Mouse (Mus musculus): ENCODE results near the gene Fam19a3. TPM values are rescaled to one million over a fixed set of nuclear protein-coding genes. Genes with fewer than 3 reads are reported as not detected.
"Not testable (repeated sequence)": the region's sequence is repeated elsewhere in the genome, so short reads cannot be mapped to it uniquely, and the experiment has no call there.

Gene Fam19a3
- 1 to 10 TPM; 2.2 to 2.6 TPM for total RNA-seq (2021)

- intact Hi-C loops (cut with DNase I), result loop anchor here (2.0 kb wide), 1 partner anchor 23 kb away; no protein-coding TSS in a partner anchor
Measured at GRCm38 (mm10) chr3:104781471-104781903, at the start of gene Fam19a3. Gene Fam19a3 (minus strand): TSS chr3:104781840.

DNA sequence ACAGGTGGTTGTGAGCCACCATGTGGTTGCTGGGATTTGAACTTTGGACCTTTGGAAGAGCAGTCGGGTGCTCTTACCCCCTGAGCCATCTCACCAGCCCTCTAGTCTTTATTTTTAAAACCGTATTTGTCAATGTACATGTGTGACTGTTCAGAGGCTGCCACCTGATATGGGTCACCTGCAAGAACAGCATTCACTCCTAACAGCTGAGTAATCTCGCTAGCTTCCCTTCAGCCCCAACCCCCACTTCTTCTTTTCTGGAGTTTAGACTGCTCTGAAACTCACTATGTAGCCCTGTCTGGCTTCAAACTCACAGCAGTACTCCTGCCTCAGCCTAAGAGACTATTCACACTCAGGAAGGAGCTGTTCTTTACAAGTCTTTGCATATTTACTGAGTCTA lies 40.8 kb upstream of the Fam19a3 start:
- no peak for DNase-seq
- intact Hi-C loops (cut with DNase I), result no loop called here

More at GRCm38 (mm10) chr3:104781471-104781903, at the start of gene Fam19a3:
- peak; percentile 82 to 85 for DNase-seq

- intact Hi-C loops (cut with DNase I), result no loop called here
Measured at GRCm38 (mm10) chr3:104820426-104820825, 38.8 kb upstream of the Fam19a3 start.

GRCm38 (mm10) chr3:104818749-104819134 lies 37.1 kb upstream of the Fam19a3 start:
- intact Hi-C loops (cut with DNase I), result loop anchor here (1.0 to 5.0 kb wide), 2 partner anchors 28 to 44 kb away; partner anchors contain the start of genes Capza1 and St7l
- no peak for DNase-seq

More at GRCm38 (mm10) chr3:104820426-104820825, 38.8 kb upstream of the Fam19a3 start:
- DNase-seq, result no peak

GRCm38 (mm10) chr3:104817991-104818748 lies 36.5 kb upstream of the Fam19a3 start, which contains the start of gene Mov10:
Gene Mov10 (minus strand): TSS chr3:104818563.
- intact Hi-C loops (cut with DNase I), result loop anchor here (1.0 to 5.0 kb wide), 3 partner anchors 21 to 44 kb away; partner anchors contain the start of genes Capza1 and St7l
- peak; percentile 83 to 85 for DNase-seq

GRCm38 (mm10) chr3:104817481-104817990 lies 35.9 kb upstream of the Fam19a3 start:
- intact Hi-C loops (cut with DNase I), result loop anchor here (2.0 to 5.0 kb wide), 2 partner anchors 21 to 45 kb away; partner anchors contain the start of genes Capza1 and St7l
- peak; percentile 77 to 78 for DNase-seq

DNA sequence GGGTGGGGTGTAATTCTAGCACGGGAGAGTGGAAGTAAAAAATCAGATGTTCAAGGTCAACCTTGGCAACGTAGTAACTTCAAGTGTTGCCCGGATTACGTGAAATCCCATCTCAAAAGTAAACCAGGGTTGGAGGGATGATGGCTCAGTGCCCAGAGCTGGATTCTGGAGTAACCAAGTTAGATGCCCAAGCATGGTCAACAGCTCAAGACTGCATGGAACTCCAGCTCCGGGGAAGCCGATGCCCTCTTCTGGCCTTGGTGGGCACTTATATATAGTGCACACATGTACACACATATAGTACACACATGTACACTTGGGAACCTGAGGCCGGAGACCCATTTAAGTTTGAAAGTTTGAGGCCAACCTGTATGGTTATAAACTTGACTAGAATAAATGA lies 34.5 kb upstream of the Fam19a3 start:
- DNase-seq, result no peak
- intact Hi-C loops (cut with DNase I), result loop anchor here (2.0 to 5.0 kb wide), 2 partner anchors 19 to 46 kb away; partner anchors contain the start of genes Capza1 and St7l

DNA sequence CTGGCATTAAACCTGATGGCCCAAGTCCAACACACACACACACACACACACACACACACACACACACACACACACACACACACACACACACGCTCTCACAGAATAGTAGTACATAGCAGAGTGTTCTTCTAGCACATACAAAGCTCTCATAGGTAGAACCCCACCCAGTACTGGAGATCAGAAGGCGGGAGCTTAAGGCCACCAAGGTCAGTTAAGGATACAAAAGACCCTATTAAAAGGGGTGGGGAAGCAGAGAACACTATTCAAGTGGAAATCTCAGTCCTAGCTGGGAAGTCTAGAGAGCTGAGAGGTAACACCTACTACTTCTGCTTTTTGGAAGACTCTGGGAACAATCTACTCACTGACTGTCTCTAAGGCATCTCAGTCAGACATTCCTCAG lies 33.7 kb upstream of the Fam19a3 start:
- intact Hi-C loops (cut with DNase I), result loop anchor here (5.0 kb wide), 1 partner anchor 47 kb away; the partner anchor contains the start of genes Capza1 and St7l

GRCm38 (mm10) chr3:104814746-104815145 lies 33.1 kb upstream of the Fam19a3 start:
- DNase-seq, result no peak
- intact Hi-C loops (cut with DNase I), result loop anchor here (5.0 kb wide), 1 partner anchor 48 kb away; the partner anchor contains the start of genes Capza1 and St7l

More for the DNA sequence above, 33.7 kb upstream of the Fam19a3 start:
- DNase-seq, result no peak

DNA sequence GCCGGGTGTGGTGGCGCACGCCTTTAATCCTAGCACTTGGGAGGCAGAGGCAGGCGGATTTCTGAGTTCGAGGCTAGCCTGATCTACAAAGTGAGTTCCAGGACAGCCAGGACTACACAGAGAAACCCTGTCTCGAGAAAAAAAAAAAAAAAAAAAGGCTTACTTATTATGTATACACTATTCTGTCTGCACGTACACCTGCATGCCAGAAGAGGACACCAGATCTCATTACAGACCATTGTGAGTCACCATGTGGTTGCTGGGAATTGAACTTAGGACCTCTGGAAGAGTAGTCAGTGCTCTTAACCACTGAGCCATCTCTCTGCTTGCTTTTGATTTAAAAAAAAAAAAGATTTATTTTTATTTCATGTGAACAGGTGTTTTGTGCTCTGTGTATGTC lies 31.6 kb upstream of the Fam19a3 start:
- intact Hi-C loops (cut with DNase I); DNase-seq: not testable (repeated sequence)

DNA sequence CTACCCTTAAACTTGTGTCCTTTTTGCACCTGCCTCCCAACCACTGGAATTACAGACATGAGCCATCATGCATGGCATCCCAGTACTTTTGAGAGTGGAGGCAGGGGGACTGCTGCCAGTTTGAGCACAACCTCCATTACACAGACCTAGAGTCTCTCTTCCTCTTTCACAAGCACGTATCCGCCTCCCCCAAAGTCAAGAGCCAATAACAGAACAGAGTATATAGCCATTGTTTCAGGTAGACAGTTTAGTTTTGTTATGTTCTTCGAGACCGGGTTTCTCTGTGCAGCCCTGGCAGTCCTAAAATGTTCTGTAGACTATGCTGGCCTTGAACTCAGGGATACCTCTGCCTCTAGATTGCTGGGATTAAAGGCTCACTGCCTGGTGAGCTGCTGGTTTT lies 30.6 kb upstream of the Fam19a3 start:
- no peak for DNase-seq
- intact Hi-C loops (cut with DNase I), result no loop called here

GRCm38 (mm10) chr3:104811752-104812151 lies 30.1 kb upstream of the Fam19a3 start:
- DNase-seq, result no peak
- intact Hi-C loops (cut with DNase I), result no loop called here

- DNase-seq, result peak in 1 of 2 experiments; percentile 58
- intact Hi-C loops (cut with DNase I), result no loop called here
Measured at GRCm38 (mm10) chr3:104805539-104805938, 23.9 kb upstream of the Fam19a3 start.

DNA sequence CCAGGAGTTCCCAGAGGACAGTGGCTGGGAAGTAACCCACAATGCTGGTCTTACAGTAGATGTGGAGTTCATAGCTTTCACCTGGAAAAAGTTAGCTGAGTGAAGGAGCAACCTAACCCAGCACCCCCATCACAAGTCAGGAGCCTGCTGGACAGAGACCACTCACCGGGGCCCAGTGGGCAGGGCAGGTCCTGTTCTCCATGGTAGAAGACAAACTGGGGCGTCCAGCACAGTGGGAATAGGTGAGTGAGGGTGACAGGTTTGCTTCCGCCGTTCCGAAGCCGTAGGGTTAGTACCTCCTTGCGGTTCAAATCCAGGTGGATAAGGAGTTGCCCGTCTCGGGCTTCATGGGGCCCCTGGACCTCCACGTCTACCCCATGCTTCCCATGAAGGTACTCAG lies 22.7 kb upstream of the Fam19a3 start:
- no peak for DNase-seq
- intact Hi-C loops (cut with DNase I), result no loop called here

- intact Hi-C loops (cut with DNase I), result no loop called here
- DNase-seq, result no peak
Measured at GRCm38 (mm10) chr3:104801481-104801880, 19.8 kb upstream of the Fam19a3 start.

GRCm38 (mm10) chr3:104800681-104801080 lies 19.0 kb upstream of the Fam19a3 start:
- intact Hi-C loops (cut with DNase I), result no loop called here
- no peak for DNase-seq

DNA sequence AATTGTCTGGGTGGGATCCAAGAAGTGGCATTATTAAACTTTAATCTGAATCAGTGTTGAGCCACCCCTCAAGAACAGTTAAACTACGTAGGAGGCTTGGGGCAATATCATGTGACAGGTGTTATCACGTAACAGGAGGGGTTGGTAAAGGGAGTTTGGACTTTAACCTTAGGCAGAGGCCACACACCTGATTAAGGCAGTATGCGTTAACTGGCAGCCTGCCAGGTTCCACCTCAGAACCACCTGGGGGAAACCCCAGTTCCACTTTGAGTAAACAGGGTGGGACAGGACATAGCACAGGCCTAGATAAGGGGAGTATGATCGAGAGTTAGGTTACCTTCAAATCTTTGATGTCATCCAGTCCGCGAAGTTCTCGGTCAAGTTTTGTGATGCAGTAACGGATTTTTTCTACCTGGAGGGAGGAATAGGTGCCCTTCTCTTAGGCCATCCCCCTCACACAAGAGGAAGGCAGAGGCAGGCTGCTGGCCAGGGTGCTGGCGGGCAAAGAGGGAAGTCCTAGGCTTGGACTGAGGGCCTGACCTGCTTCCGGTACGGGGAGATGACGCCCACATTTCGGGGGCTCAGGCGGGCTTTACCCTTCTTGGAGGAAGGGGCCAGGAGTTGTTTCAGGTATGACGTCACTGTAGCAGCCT lies 14.9 kb upstream of the Fam19a3 start:
- intact Hi-C loops (cut with DNase I), result loop anchor here (2.0 kb wide), 1 partner anchor 20 kb away; no protein-coding TSS in a partner anchor
- DNase-seq, result no peak

- no peak for DNase-seq
- intact Hi-C loops (cut with DNase I), result loop anchor here (2.0 kb wide), 1 partner anchor 21 kb away; no protein-coding TSS in a partner anchor
Measured at GRCm38 (mm10) chr3:104795661-104796340, 14.2 kb upstream of the Fam19a3 start.

DNA sequence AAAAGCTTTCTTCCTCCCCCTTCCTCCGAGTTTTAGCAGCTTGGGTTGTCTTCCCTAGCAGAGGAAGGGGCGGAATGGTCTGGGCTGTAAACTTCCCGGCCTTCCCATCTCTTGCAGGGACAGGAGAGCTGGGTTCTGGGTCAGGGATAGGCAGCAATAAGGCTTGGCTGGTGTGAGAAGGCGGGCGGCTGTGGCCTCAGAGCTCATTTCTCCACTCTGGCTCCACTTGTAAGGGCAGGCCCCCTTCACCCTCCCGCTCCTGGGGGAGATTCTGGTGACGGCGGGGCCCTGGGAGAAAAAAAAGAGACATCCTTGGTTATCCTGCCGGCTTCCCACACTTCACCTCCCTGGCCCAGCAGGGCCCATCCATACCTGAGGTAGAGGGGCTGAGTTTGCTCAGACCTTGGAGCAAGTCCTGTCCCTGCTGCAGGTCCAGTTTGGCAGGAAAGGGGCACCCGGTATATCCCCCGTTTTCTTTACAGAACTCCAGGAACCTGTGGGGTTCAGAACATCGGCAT lies 13.4 kb upstream of the Fam19a3 start:
- intact Hi-C loops (cut with DNase I), result no loop called here

More for the DNA sequence above, 13.4 kb upstream of the Fam19a3 start:
- no peak for DNase-seq
